Mouse (Mus musculus): ENCODE results near the gene Rnf115.
A peak's percentile ranks its signal among the peaks of the same experiment; 100 is the strongest.
"Not testable (repeated sequence)": the region's sequence is repeated elsewhere in the genome, so short reads cannot be mapped to it uniquely, and the experiment has no call there.

Rnf115 gene

DNA sequence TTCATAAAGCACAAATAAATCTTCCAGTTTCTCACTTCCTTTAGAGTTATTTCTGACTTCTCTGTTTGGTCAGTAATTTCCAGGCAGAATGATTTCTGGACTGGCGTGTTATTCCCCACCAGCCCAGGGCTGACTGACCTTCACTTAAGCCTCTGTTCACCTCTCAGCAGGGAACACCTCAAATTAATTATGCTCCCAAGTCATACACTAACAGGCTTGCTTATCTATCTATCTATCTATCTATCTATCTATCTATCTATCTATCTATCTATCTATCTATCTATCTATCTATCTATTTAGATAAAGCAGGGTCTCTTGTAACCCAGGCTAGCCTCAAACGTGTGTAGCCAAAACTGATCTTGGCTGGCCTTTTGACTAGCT is 18.8 kb upstream of the Rnf115 start:
- DNase-seq = no peak

DNA sequence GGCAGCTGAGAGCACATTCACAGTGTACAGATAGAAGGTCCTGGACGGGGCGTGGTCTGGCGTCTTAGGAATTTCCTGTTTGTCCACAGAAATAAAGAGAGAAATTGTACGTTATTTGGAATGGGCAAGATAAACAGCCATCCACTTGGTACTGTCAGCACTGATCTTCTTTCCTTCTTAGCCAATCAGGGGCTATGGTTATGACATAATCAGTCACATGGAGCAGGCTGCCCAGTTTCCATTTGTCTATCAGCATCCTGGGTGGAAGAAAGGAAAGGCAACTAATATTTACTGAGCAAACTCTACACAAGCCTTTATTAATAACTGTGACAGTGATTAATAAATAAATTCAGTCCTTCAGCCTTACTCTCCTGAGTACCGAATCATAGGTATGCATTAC is 13.2 kb upstream of the Rnf115 start:
- DNase-seq = no peak

DNA sequence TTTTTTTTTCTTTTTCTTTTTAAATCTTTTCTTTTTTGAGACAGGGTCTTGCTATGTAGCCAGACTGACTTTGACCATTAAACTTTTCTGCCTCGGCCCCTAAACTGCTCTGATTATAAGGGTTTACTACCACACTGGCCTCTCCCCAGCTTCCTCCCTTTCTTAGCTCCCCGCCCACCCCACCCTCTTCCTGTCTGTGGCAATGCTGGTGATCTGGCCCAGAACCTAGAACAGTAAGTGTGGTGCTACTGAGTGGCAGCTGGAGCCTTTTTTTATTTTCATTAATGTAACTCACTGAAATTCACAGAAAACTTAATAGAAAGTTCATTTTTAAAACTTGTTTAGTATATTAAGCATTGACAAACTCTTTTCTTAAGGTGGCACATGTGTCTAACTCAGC is 11.6 kb upstream of the Rnf115 start:
- DNase-seq = peak in 1 of 2 experiments; percentile 25

DNA sequence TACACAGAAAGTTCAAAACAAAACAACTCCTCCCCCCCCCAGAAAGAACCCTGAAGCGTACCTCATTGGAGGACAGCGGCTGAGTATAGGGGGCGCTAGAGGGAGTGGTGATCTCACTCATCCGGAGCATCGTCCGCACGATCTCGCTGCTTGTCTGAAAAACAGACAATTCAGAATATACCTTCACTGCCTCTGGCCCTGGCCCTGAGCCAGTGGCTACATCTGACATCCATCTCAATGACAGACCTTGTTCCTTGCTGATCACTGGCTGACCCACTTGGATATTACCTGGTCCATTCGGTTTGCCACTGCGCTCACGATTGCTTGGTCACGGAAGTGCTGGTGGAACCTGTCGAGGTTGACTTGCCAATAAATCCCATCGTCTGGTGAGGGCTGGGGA is 8.3 kb upstream of the Rnf115 start:
- peak in 1 of 2 experiments; percentile 28 for DNase-seq

DNA sequence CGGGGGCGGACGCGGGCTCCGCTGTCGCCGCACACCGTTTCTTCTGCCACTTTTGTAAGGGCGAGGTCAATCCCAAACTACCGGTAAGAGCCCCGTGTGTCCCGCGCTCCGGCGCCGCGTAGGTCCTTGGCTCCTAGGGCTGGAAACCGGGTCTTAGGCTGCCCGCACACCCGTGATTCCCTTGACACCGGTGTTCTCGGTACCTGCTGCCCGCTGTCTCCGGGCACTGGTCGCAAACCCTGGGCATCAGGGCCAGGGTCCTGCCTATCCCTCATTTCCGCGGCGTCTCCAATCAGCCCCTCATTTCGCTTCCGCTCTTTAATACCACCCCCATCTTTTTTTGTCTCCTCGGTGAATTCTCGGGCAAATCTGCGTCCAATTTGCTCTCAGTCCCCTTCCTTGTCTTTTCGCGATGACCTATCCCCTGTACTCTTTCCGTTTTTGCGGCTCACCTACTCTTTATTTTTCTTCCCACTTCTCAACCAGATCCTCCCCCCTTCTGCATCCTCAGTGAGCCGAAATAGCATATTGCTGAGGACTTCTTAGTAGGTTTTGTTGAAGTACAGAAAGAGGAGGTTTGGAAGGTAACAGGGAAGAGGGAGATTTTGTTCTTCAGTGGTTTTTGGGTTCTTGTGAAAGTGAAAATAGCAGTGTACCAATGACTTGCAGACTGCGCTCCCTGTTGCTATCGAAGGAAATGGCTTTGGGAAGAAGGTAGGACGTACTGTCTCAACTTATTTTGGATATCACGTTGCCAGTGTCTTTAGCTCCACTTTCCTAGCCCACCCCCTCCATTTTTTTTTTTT is 567 bp downstream of the Rnf115 start:
- DNase-seq = peak in 1 of 2 experiments; percentile 21

DNA sequence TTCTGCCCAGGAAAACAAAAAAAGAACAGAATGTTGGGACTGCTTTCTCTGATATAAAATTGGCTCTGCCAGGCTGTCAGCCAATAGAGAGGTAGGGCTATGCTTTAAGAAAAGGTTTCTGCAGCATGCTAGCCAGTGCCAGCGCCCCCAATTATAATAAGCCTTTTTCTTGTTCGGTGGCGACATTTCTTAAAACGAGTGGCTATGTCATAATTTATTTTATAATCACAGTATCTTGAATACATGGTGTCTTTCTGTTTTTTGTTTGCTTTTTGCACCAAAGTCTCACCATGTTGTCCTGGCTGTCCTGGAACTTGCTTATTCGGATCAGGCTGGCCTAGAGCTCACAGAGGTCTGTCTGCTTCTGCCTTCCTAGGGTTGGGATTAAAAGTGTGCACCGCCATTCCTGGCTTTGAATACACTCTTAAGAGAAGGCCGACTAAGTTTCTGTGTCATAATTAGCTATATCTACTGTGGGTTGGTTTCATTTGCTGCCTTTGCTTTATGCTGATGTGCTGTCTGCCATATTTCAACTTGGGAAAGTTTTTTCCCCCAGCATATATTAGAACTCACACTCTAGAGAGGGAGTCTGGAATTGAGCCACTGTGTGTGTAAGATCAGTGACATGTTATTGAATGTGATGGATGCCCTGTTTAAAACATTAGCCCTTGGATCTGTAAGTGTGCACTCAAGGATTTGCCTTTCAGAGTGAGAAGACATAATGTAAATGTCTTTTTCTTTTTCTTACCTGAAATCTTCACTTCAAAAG is 1.4 kb downstream of the Rnf115 start:
- no peak for DNase-seq

- DNase-seq = no peak
Observed at GRCm38 (mm10) chr3:96729403-96729784, 1.9 kb downstream of the Rnf115 start.

DNA sequence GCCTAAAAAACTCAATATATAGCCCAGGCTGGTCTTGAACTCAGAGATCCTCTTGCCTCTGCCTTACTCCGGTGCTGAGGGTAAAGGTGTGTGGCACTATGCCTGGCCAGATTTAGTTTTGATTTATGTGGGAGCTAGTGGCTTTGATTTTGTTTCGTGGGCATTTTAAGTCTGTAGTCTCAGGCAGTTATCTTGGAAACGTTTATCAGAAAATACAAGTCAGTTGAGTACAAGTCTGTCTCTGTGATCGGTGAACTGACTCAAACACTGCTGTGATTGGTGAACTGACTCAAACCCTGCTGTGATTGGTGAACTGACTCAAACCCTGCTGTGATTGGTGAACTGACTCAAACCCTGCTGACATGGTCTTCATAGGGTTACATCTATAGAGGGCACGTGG is 3.3 kb downstream of the Rnf115 start:
- DNase-seq = no peak

GRCm38 (mm10) chr3:96733984-96734383 is 6.5 kb downstream of the Rnf115 start:
- DNase-seq = no peak

DNA sequence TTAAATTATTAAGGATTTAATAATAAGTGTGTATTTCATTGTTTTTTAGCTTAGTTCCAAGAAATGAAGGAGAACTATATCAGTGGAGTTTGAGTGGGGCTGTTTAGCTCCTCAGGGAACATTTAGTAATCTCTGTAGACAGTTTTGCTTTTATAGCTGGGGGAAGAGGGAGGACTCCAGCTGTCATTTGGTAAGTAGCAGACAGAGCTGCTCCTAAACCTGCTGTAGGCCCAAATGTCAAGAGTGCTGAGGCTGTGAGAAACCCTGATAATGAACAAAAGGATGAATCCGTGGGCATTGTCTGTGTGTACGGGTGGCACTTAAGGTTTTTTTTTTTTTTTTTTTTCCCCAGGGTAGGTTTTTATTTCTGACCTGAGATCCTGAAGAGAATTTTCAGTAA is 7.7 kb downstream of the Rnf115 start:
- DNase-seq = no peak

- DNase-seq = peak in 1 of 2 experiments; percentile 27
Observed at GRCm38 (mm10) chr3:96737013-96737740, 9.7 kb downstream of the Rnf115 start.

DNA sequence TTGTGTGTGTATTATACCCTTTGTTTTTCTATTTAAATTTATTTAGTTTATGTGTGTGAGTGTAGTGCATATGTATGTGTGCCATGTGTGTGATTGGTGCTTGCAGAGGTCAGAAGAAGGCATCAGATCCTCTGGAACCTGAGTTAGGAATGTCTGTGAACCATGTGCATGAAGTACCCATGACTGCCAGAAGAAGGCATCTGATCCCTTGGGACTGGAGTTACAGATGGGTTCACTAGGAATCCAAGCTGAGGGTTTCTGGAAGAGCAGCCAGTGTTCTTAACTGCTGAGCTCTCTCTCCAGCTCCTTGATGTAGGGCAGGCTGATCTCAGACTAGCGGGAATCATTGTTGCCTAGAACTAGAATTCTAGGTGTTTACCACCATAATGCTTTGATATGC is 10.5 kb downstream of the Rnf115 start:
- DNase-seq = no peak

- not testable (repeated sequence) for DNase-seq
Observed at GRCm38 (mm10) chr3:96740279-96740678, 12.8 kb downstream of the Rnf115 start.

- DNase-seq = no peak
Observed at GRCm38 (mm10) chr3:96744348-96744747, 16.9 kb downstream of the Rnf115 start.

GRCm38 (mm10) chr3:96746829-96747228 is 19.4 kb downstream of the Rnf115 start:
- no peak for DNase-seq

DNA sequence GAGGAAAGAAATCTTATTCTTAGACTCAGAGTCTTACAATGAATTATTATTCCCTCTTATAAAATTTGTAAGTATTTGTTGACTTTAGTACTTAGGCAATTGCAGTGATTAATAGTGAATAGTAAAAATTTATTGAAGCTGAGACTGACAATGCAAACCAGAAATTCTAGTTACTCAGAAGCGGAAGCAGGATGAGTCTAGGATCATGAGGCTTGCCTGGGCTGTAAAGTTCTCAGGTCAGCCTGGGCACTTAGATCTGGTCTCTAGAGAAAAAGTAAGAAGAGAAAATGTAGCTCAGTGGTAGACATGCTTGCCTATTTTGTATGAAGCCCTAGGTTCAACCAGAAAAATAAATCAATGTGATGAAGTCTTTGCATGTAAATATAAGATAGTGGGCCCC is 28.5 kb downstream of the Rnf115 start:
- no peak for DNase-seq

- no peak for DNase-seq
Observed at GRCm38 (mm10) chr3:96757691-96758090, 30.2 kb downstream of the Rnf115 start.

DNA sequence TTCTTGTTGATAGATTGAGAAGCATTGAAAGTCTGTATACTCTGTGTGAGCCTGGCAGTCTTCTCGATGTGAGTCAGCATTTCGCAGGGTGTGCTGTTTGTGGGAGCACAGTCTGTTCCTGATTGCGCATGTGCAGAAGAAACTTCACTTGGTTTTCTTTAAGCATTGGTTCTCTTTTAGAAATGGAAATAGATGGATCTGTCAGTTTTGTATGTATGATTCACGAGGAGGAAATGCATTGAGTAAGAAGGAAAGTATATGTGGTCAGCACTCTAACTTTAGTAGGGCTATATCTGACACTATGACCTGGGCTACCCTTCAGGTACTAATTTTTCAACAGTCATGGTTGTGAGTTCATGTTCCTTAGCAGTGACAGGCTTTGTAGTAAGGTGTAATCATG is 32.2 kb downstream of the Rnf115 start:
- no peak for DNase-seq

DNA sequence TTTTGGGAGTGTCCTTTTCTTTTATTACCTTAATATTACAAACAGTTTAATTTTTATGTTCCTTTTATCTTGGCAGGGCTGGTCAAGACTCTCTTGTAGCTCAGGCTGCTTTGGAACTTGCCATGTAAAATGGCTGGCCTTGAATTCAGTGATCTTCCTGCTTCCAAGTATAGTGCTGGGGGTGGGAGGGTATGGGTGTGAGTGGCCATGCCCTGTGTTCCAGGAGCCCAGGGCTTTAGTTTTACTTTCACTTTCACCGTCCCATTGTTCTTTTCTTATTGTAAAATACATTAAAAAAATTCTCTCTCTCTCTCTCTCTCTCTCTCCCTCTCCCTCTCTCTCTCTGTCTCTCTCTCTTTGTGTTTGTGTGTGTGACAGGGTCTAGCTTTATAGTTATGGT is 37.1 kb downstream of the Rnf115 start:
- DNase-seq = peak in 1 of 2 experiments; percentile 16

DNA sequence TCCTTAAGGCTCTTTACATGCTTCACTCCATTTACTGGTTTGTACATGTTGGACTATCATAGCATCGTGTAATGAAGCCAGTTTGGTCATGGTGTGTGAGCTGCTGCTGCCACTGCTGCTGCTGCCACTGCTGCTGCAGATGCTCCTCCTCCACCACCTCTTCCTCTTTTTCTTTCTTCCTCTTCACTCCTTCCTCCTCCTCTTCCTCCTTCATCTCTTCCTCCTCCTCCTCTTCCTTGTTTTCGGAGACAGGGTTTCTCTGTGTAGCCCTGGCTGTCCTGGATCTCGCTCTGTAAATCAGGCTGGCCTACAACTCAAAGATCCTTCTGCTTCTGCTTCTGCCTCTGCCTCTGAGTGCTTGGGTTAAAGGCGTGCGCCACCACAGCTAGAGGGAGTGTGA is 42.5 kb downstream of the Rnf115 start:
- no peak for DNase-seq

GRCm38 (mm10) chr3:96772949-96773348 is 45.5 kb downstream of the Rnf115 start:
- no peak for DNase-seq

GRCm38 (mm10) chr3:96777120-96777519 is 49.7 kb downstream of the Rnf115 start:
- no peak for DNase-seq

DNA sequence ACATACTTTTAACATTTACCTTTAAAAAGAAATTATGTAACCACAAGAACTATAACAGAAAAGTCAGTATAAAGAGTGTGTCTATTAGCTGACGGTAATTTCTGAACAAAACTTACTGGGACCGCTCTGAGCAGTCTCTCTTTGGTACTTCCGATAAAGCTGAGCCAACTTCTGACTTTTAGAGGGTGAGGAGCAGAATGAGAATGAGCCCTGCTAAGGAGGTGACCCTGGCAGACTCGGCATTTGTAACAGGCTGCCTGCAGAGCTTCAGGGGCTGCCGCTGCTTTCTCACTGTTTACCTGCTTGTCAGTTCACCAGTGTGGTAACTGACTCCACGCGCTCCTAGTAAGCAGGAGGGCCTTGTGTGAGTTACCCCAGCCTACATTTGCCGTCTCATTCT is 54.8 kb downstream of the Rnf115 start:
- no peak for DNase-seq

- DNase-seq = no peak
Observed at GRCm38 (mm10) chr3:96787784-96788183, 60.3 kb downstream of the Rnf115 start.
